Mouse (Mus musculus): Measurements from ENCODE around the gene Dusp18.

Gene Dusp18

DNA sequence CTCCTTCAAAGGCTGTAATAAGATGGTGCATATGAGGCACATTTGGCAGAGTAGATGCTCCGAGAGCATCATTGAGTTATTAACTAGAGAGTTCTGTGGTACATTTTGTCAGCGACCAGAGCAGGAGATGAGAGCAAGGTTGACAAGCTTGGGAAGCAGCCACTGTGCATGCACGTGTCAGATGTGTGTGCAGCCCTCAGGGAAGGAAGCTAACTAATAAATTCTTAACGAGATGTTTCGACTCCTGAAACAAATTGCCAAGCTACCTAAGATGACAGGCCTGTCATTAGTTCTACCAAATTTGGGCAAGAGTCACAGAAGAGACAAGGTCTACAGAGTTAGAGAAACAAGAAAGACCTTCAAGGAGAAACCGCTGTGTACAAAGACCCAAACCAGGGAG, 30.7 kb upstream of the Dusp18 start:
- CTCF ChIA-PET = interaction anchor here (0.6 to 3.4 kb wide), 17 partner anchors 15 to 957 kb away, joined by 3 to 18 read pairs (median 5); partner anchors contain the start of genes 4921536K21Rik (in 1 of the 4), Dusp18 (in 1 of the 4), Sec14l2 (in 1 of the 4) and Slc35e4 (in 1 of the 4)
- POLR2A ChIA-PET = interaction anchor here in 3 of 4 experiments (0.6 to 2.5 kb wide), 27 partner anchors 8 to 771 kb away, joined by 3 to 16 read pairs (median 4); partner anchors contain the start of genes Slc35e4 (in 2 of the 3), 4921536K21Rik (in 1 of the 3), Dusp18 (in 1 of the 3) and Morc2a (in 1 of the 3)

DNA sequence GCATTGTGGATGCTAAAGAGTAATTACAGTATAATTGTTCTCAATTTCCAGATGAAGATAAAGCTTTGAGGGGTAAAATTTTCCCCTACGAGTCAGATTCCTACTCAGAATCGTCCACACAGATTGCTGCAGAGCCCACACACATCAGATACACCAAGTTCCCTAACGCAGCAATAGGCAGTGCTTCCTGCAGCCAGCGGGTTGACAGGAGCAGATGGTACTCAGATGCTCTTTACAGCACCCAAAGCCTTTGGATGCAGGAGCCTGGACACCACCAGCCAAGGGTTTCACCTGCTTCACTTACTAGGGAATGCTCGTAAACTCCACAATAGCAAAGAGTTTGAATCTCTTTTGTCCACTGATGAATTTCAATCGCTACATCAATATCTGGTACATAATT, 18.6 kb upstream of the Dusp18 start:
- ChIA-PET CTCF (interaction anchor here in 2 of 4 experiments (0.6 to 1.5 kb wide), 6 partner anchors 38 to 701 kb away, joined by 3 to 6 read pairs (median 4); partner anchors contain the start of gene Slc35e4 (in 1 of the 2)), POLR2A (interaction anchor here in 1 of 4 experiments (0.6 to 1.4 kb wide), 2 partner anchors 12 to 19 kb away, joined by 3 to 6 read pairs; partner anchors contain the start of genes 4921536K21Rik and Dusp18)

DNA sequence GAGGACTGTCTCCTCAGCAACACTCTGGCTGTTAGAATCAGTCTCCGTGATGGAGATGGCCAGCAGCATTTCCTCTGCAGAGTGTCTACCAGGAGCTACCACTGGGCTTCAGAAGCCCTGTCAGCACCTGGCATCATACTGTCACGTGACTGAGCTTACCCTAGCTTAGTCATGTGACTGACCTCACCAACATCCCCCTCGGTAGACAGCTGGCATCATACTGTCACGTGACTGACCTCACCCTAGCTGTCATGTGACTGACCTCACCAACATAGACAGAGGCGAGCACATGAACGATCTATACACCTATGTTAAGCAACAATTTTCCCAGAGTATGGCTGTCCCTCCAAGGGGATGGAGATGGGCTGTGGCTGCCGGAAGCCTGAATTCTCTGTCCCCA, 16.4 kb upstream of the Dusp18 start:
- POLR2A ChIA-PET = interaction anchor here in 3 of 4 experiments (1.0 to 2.4 kb wide), 8 partner anchors 11 to 53 kb away, joined by 3 to 16 read pairs (median 4); partner anchors contain the start of genes Osbp2 (in 1 of the 3), Slc35e4 (in 1 of the 3) and Tcn2 (in 1 of the 3)
- CTCF ChIA-PET = interaction anchor here (0.7 to 2.8 kb wide), 17 partner anchors 9 to 201 kb away, joined by 3 to 23 read pairs (median 5); partner anchors contain the start of genes Osbp2 (in 2 of the 4), 4921536K21Rik (in 1 of the 4), Dusp18 (in 1 of the 4) and Slc35e4 (in 1 of the 4)

DNA sequence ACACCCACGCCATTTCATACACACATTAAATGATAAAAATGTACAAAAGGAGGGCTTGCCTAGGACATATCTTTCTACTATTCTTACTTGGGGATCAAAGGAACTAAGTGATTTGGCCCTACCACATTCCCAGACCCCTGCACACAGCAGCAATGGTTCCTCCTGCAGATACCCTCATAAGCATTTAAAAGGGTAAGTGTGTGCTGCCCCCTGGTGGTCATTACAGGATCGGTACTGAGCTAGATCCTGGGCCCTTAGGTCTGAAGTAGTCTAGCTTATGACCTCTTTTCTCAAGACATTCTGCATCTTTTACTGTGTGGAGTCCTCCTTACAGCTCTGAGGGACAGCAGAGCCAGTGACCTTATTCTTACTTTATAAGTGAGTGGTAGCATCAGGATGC, 15.2 kb upstream of the Dusp18 start:
- CTCF ChIA-PET = interaction anchor here (0.5 to 3.1 kb wide), 86 partner anchors 9 to 427 kb away, joined by 3 to 23 read pairs (median 4); partner anchors contain the start of genes Slc35e4 (in 4 of the 4), 4921536K21Rik (in 3 of the 4), Dusp18 (in 3 of the 4) and Osbp2 (in 3 of the 4)
- POLR2A ChIA-PET = interaction anchor here in 3 of 4 experiments (0.6 to 2.4 kb wide), 20 partner anchors 9 to 274 kb away, joined by 3 to 16 read pairs (median 4); partner anchors contain the start of genes 4921536K21Rik (in 3 of the 3), Dusp18 (in 3 of the 3), Slc35e4 (in 3 of the 3) and Morc2a (in 1 of the 3)

DNA sequence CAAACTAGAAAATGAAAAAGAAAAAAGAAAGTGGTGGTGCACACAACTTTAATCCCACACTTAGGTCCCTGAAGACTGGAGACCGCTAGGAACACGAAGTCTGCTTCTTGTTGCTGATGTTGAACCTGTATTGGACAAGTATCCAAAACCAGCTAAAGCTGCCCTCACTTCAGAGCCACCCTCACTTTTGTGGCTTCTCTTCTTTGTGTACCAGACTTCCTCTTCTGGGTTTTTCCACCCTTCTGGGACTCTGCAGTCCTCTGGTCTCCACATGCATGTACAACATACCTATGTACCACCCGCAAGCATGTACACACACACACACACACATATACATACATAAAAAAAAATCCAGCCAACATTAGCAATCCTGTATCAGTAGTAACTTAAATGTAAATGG, 11.3 kb upstream of the Dusp18 start:
- CTCF ChIA-PET = interaction anchor here in 3 of 4 experiments (0.5 to 1.1 kb wide), 4 partner anchors 24 to 89 kb away, joined by 3 to 15 read pairs (median 3); partner anchors contain the start of gene Slc35e4 (in 1 of the 3)
- POLR2A ChIA-PET = interaction anchor here in 2 of 4 experiments (0.6 to 1.2 kb wide), 3 partner anchors 11 to 48 kb away, joined by 3 to 5 read pairs (median 3); partner anchors contain the start of genes 4921536K21Rik (in 1 of the 2) and Tcn2 (in 1 of the 2)

DNA sequence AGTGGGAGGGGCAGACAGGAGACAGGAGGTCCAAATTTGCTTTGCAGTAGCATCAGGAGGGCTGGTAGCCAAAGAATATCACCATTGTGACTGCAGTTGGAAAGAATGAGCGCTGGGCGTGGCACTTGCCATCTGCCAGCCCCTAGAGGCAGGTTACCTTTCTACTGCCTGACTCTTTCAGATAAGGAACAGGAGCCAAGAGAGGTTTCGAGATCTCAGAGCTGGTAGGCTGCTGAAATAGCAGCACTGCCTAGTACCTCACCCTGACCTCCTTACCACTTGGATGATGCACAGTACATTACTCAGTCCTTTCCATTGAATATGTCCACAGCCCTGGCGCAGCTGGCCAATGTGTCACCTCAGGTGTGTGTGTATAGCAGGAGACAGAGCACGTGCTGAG, 7.7 kb upstream of the Dusp18 start:
- CTCF ChIA-PET = interaction anchor here in 3 of 4 experiments (0.6 to 2.9 kb wide), 7 partner anchors 8 to 383 kb away, joined by 3 to 10 read pairs (median 3); no protein-coding TSS in a partner anchor

DNA sequence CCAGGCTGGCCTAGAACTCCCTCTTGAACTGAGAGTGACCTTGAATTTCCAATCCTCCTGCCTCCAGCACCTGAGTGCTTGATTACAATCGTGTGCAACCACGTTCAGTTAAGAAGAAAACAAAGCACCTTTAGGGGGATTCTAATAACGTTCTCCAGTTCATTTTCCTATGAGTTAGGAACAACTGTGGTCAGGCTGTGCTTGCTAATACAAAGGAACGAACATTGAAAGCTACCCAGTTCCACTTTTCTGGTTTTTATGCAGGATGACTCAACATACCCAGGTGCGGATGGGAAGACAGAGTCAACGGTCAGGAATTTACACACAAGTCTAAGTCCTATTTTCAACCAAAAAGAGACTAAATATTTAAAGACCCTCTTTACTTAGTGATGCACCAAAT, 1.1 kb upstream of the Dusp18 start:
- CTCF ChIA-PET = no interaction called here
- POLR2A ChIA-PET = interaction anchor here in 2 of 4 experiments (1.0 to 2.6 kb wide), 4 partner anchors 10 to 541 kb away, joined by 3 to 13 read pairs (median 8); partner anchors contain the start of gene Pes1 (in 1 of the 2)

More for the DNA sequence above, 7.7 kb upstream of the Dusp18 start:
- POLR2A ChIA-PET = interaction anchor here in 3 of 4 experiments (0.5 to 2.2 kb wide), 6 partner anchors 8 to 380 kb away, joined by 3 to 10 read pairs (median 4); partner anchors contain the start of genes 4921536K21Rik (in 1 of the 3), Dusp18 (in 1 of the 3), Osbp2 (in 1 of the 3) and Slc35e4 (in 1 of the 3)

DNA sequence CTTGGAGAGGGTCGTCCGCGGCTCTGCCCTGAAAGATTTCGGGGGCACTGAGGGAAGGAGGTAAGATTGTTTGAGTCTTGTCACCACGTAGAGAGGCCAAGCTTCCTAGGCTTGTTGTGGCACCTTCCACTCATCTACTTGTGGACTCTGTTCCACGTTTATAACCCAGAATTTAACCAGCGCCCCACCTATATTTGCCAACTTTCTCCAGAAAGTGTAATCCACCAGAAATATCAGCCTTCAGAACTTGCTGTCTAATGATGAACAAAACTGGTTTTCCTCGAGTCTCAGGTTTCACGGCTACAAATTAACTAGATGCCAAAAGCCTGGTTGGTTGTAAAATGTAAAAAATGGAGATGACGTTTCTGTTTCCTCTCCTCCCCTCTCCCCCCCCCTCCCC, 418 bp downstream of the Dusp18 start:
- POLR2A ChIA-PET = interaction anchor here (0.6 to 3.4 kb wide), 30 partner anchors 9 to 523 kb away, joined by 3 to 21 read pairs (median 4); partner anchors contain the start of genes Morc2a (in 2 of the 4), Pes1 (in 2 of the 4), Slc35e4 (in 2 of the 4) and Osbp2 (in 1 of the 4)

DNA sequence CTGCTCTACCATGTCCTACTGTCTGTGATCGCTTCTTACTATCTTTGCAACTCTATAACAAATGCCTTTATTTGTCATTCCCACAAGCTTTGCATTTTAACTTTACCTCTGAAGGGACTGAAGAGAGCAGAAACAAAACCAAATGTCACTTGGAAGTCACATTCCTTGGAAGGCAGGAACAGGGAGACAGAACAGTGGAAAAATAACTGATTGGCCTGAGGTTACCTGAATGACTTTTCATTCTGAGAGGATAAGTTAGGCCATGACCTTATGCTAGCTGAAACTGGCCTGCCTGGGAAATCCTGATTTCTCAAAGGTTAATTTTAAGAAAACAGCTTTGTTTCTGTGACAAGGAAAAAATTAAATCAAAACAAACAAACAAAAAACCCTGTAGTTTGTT, 893 bp downstream of the Dusp18 start:
- ChIA-PET POLR2A (interaction anchor here (1.0 to 3.4 kb wide), 18 partner anchors 9 to 524 kb away, joined by 3 to 21 read pairs (median 5); partner anchors contain the start of genes Pes1 (in 2 of the 4), Slc35e4 (in 2 of the 4), Morc2a (in 1 of the 4) and Osbp2 (in 1 of the 4)), CTCF (interaction anchor here in 3 of 4 experiments (1.1 to 1.9 kb wide), 7 partner anchors 16 to 25 kb away, joined by 3 to 9 read pairs (median 4); partner anchors contain the start of gene Slc35e4 (in 2 of the 3))

More for the DNA sequence above, 418 bp downstream of the Dusp18 start:
- CTCF ChIA-PET = interaction anchor here in 3 of 4 experiments (0.8 to 1.9 kb wide), 9 partner anchors 15 to 31 kb away, joined by 3 to 9 read pairs (median 4); partner anchors contain the start of genes Slc35e4 (in 2 of the 3) and Osbp2 (in 1 of the 3)

DNA sequence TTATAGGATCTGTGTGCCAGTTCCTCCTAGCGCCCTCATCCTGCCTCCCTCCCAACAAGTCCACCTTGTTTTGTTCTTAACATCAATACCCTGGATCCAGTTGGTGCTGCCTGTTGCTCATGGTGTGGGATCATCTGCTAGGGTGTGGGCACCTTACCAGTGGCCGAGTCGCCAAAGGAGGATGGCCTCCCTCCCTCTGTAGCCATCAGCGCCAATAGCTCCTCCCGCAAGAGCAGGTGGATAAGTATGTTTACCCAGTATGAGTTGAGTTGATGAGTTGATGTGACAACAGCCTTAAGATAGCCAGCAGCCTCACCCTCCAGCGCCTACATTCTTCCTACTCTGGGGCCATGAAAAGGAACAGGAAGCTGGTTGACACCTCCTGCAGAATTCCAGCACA, 5.3 kb downstream of the Dusp18 start:
- ChIA-PET CTCF (no interaction called here), POLR2A (interaction anchor here in 2 of 4 experiments (1.2 to 2.2 kb wide), 3 partner anchors 9 to 13 kb away, joined by 5 to 10 read pairs (median 6); partner anchors contain the start of gene Slc35e4 (in 1 of the 2))

DNA sequence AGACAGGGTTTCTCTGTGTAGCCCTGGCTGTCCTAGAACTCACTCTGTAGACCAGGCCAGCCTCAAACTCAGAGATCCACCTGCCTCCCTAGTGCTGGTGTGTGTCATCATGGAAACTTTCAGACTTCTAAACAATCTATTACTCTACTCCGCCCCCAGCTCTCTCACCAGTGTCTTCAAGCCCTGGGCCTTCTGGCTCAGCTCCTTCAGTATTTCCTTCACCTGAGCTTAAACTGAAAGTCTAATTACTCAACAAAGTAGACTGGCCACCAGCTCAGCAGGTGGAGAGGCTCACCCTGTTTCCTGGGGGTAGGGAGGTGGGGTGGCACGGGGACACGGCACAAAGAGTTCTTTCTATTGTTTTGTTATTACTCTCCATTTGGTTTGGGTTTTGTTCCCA, 7.5 kb downstream of the Dusp18 start:
- POLR2A ChIA-PET = interaction anchor here in 3 of 4 experiments (0.5 to 2.4 kb wide), 6 partner anchors 11 to 928 kb away, joined by 3 to 10 read pairs (median 6); partner anchors contain the start of genes Pes1 (in 1 of the 3), Slc35e4 (in 1 of the 3) and Tcn2 (in 1 of the 3)
- CTCF ChIA-PET = interaction anchor here in 3 of 4 experiments (0.7 to 1.4 kb wide), 3 partner anchors 19 kb away, joined by 4 to 6 read pairs (median 5); no protein-coding TSS in a partner anchor

DNA sequence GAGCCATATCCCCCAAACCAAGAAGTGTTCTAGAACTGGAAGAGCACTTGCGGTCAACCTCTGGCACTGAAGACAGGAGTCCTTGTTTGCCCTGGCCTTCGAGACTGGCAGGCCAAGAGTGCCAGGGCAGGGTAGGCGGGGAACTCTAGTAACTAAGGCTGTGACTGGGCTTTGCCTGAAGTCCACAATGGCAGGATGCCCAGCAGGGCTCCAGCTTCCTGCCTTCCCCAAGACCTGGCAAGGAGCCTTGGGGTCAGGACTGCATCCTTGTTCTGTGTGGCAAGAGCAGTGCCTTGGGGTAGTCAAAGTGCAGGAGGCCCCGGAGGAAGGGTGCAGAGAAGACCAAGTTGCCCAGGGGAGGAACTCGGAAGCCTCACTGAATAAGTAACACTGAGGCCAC, 8.0 kb downstream of the Dusp18 start:
- CTCF ChIA-PET = interaction anchor here in 2 of 4 experiments (1.4 kb wide), 2 partner anchors 18 kb away, joined by 5 to 6 read pairs; no protein-coding TSS in a partner anchor
- POLR2A ChIA-PET = interaction anchor here in 2 of 4 experiments (1.1 to 3.0 kb wide), 5 partner anchors 11 to 85 kb away, joined by 3 to 17 read pairs (median 6); partner anchors contain the start of genes Slc35e4 (in 2 of the 2), Pes1 (in 1 of the 2) and Tcn2 (in 1 of the 2)

DNA sequence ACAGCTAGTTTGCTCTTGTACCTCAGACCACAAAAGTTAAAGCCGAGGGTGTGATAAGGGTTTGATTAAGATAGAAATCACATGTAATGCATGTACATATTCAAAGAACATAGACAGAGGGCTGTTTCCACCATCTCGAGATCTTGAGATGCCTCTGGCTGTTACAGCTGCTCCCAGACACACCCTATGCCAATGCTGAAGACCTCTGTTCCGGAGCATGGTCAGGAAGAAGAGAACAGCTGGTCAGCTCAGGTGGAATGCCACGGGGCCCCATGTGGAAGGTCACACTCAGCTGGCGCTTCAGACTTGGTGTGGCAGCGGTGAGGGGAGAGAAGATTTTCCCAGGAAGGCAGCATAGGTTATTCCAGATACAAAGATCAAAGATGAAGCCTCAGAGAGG, 9.6 kb downstream of the Dusp18 start:
- ChIA-PET POLR2A (interaction anchor here in 2 of 4 experiments (1.1 to 3.0 kb wide), 7 partner anchors 9 to 256 kb away, joined by 3 to 17 read pairs (median 5); partner anchors contain the start of genes 4921536K21Rik (in 2 of the 2), Dusp18 (in 2 of the 2), Slc35e4 (in 2 of the 2) and Ccdc157 (in 1 of the 2)), CTCF (interaction anchor here in 3 of 4 experiments (0.8 to 1.9 kb wide), 7 partner anchors 9 to 66 kb away, joined by 3 to 6 read pairs (median 3); partner anchors contain the start of gene Slc35e4 (in 2 of the 3))

DNA sequence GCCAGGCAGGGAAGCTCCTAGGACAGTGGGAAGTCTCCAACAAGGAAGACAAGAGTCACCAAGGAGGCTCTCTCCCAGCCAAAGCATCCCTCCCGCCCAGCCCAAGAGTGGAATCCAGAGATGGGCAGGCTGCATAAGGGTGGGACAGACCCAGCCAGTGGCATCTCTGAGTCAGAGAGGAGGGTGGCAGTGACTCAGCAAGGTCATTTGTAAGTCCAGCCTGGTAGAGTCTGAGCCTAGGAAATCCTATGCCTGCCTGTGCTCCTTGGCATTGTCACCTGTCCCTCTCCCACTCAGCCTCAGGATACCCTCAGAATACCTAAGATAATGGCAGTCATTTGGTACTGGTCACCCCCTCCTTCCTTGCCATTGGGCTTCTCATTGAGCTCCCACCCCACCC, 10.4 kb downstream of the Dusp18 start:
- CTCF ChIA-PET = interaction anchor here in 3 of 4 experiments (0.5 to 1.9 kb wide), 7 partner anchors 9 to 355 kb away, joined by 3 to 7 read pairs (median 3); partner anchors contain the start of gene Slc35e4 (in 1 of the 3)
- POLR2A ChIA-PET = interaction anchor here in 2 of 4 experiments (1.1 to 3.0 kb wide), 9 partner anchors 8 to 255 kb away, joined by 3 to 17 read pairs (median 4); partner anchors contain the start of genes 4921536K21Rik (in 2 of the 2), Dusp18 (in 2 of the 2), Slc35e4 (in 2 of the 2) and Ccdc157 (in 1 of the 2)

DNA sequence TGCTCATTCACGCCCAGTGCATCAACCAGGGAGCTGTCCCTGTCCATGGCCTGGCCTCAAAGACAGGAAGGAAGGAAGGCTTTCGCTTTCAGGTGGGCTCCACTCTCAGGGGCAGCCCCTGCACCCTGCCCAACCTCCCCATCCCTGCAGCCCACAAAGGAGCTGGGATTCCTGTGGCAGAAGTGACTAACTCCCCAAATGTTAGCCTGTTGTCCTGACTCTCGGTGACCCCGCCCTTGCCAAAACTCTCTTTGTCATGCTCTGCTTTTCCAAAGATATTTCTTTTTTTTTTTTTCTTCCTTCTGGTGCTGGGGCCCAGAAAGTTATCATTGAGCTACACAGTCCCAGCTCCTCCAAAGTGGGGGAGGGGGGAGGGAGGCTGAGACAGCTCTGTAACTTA, 14.2 kb downstream of the Dusp18 start:
- ChIA-PET POLR2A (interaction anchor here (0.6 to 2.2 kb wide), 10 partner anchors 10 to 491 kb away, joined by 3 to 7 read pairs (median 4); partner anchors contain the start of genes 4921536K21Rik (in 2 of the 4), Dusp18 (in 2 of the 4) and Pes1 (in 1 of the 4)), CTCF (interaction anchor here in 3 of 4 experiments (0.5 to 1.8 kb wide), 6 partner anchors 12 to 577 kb away, joined by 3 to 6 read pairs (median 3); no protein-coding TSS in a partner anchor)

DNA sequence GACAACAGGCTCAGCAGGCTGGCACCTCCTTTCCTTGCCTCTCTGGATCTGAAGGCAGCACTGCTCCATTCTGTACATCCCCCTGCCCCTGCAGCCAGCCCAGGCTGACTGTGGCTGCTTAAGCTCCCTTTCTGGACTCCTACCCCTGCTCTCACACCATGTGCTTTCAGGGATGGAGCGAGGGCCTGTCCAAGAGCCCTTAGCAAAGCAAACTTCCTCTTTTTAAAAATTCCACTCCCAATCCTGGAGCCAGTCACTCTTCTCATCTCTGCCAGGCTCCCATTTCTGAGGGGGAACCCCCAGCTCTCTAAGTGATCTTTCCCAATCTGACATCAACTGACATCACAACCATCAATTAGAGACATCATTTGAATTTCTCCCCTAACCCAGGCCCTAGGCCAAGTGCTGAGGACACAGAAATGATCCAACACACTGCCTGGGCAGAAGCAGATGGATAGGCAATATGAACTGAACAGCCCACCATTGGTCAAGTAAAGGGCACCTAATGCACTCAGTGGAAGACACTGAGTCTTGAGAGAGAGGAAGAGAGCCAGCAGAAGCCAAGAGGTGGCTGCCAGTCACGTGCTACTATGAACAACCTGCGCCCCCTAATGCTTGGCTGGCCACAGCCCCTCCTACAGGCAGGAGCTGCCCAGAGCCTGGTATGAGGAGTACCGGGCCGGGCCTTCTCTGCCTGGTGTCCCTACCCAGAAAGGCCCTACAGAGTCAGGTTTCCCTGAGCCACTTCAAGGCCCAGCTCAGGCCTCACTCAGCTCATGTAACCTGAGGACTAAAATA, 15.7 kb downstream of the Dusp18 start:
- POLR2A ChIA-PET = interaction anchor here in 2 of 4 experiments (0.6 kb wide), 3 partner anchors 33 to 83 kb away, joined by 3 to 5 read pairs (median 4); partner anchors contain the start of gene Pes1 (in 1 of the 2)
- CTCF ChIA-PET = interaction anchor here in 1 of 4 experiments (1.5 to 2.0 kb wide), 2 partner anchors 10 to 11 kb away, joined by 4 to 9 read pairs; no protein-coding TSS in a partner anchor
